30 mouse cellular contexts compared by ENCODE assay signal in the genomic region with DNA sequence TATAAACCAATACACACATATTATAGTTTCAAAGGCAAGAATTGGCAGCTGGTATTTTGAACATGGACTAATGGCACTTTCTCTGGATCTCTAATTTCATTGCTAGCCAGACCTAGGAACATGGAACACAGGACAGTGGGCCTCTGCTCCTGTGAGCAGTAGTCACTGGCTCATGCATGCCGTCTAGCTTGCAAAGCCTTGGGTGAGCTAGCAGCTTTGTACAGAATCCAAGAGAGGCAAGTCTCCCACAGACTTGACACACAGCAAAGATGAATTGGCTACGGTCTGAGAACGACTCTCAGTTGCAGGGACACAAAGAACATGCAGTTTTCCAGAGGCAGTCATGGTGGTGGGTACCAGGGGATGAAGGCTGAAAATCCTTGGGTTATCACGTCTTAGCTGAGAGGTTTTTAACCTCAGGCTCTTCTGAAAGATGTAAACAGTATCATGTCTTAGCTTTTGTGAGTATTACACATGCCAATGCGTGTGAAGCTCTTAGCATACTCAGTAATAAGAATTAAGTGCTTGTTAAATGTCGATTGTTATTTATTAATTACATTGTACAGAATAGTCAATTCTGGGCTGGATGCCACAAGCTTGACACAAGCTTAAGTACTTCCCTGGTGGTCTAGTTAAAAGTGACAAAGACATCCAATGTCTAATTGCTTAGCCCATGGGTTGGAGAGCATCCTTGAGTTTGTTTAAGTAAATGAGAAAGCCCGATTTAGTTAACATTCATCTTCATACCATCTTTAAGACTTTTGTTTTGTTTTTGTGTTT.
DNase-seq lines count a peak whose midpoint lies in the region; ATAC-seq and TF ChIP-seq lines count a peak whose summit lies in the region.
"Had no signal": no experiment of that assay in that cellular context is flagged by ENCODE, and none has a peak within 500 bp of the region (broad histone marks: within the 10 kb centered on the region; RNA-seq: fewer than 3 reads in every experiment).

No protein-coding gene starts in this region.

- peak; percentile 30 for DNase-seq in heart, adult 11 months
- no peak for DNase-seq in heart, postnatal 4 days
- peak; percentile 29 for DNase-seq in lung, embryonic 14.5 days
- no peak for DNase-seq in lung, adult 18-20 months
- peak; percentile 7 for DNase-seq in skeletal muscle tissue, adult 2 months (ENCODE audit: low read depth, low spot score)
- DNase-seq: adrenal gland, adult 2 months; cerebellum, adult 11-12 months; cerebellum, adult 9-11 months; embryo, embryonic 11 days; gastrocnemius, postnatal 14 days; kidney, adult 8-10 months; kidney, postnatal 4 days; layer of hippocampus, adult 9-11 months; liver, embryonic 13.5 days; right cerebral cortex, postnatal 25 days; spleen, adult 18-20 months; thymus, postnatal 14 days had no signal

- no peaks in the 10 kb centered on the region for H3K4me1 ChIP-seq in forebrain, embryonic 13.5 days
- H3K4me1 ChIP-seq in forebrain, embryonic 15.5 days = peaks cover 7% of the 10 kb centered on the region; the same call in 1 of the 2 replicates
- no peaks in the 10 kb centered on the region for H3K4me1 ChIP-seq in lung, embryonic 14.5 days (ENCODE audit: insufficient read depth)
- H3K4me1 ChIP-seq: embryonic facial prominence, embryonic 12.5 days; heart, embryonic 10.5 days; heart, embryonic 15.5 days; limb, embryonic 10.5 days; limb, embryonic 15.5 days; lung, embryonic 15.5 days had no signal

- no peak overlapping the region for H3K9ac ChIP-seq in forebrain, embryonic 13.5 days
- H3K9ac ChIP-seq in forebrain, embryonic 15.5 days (replicated peaks) = no peak overlapping the region
- H3K9ac ChIP-seq in lung, embryonic 14.5 days = no peak overlapping the region
- H3K9ac ChIP-seq: embryonic facial prominence, embryonic 12.5 days; heart, embryonic 15.5 days; limb, embryonic 15.5 days; liver, embryonic 13.5 days; lung, embryonic 15.5 days had no signal

- peaks cover 7% of the 10 kb centered on the region; the same call in 1 of the 2 replicates for H3K36me3 ChIP-seq in forebrain, embryonic 13.5 days (ENCODE audit: poor library complexity, severe bottlenecking)
- no peaks in the 10 kb centered on the region for H3K36me3 ChIP-seq in forebrain, embryonic 15.5 days
- H3K36me3 ChIP-seq in lung, embryonic 14.5 days (ENCODE audit: insufficient read depth) = peaks cover 49% of the 10 kb centered on the region

- H3K27me3 ChIP-seq in forebrain, embryonic 13.5 days = no peaks in the 10 kb centered on the region
- no peaks in the 10 kb centered on the region for H3K27me3 ChIP-seq in forebrain, embryonic 15.5 days
- no peaks in the 10 kb centered on the region for H3K27me3 ChIP-seq in lung, embryonic 14.5 days (ENCODE audit: insufficient read depth, low read length)
- H3K27me3 ChIP-seq: CH12.LX; embryonic facial prominence, embryonic 12.5 days; heart, embryonic 15.5 days; limb, embryonic 15.5 days; liver, embryonic 13.5 days; lung, embryonic 15.5 days had no signal

- no peaks in the 10 kb centered on the region for H3K9me3 ChIP-seq in forebrain, embryonic 13.5 days (replicated peaks)
- no peaks in the 10 kb centered on the region for H3K9me3 ChIP-seq in forebrain, embryonic 15.5 days
- H3K9me3 ChIP-seq in lung, embryonic 14.5 days (ENCODE audit: low read depth, low read length) = no peaks in the 10 kb centered on the region
- H3K9me3 ChIP-seq: embryonic facial prominence, embryonic 12.5 days; heart, embryonic 10.5 days; heart, embryonic 15.5 days; limb, embryonic 10.5 days; limb, embryonic 15.5 days; liver, embryonic 13.5 days; lung, embryonic 15.5 days had no signal

- ATAC-seq in forebrain, embryonic 13.5 days = peak; percentile 43; the same call in 1 of the 2 replicates
- no peak for ATAC-seq in forebrain, embryonic 15.5 days (replicated peaks)
- ATAC-seq in lung, embryonic 14.5 days (ENCODE audit: insufficient read depth) = no peak
- ATAC-seq: activated CD4-positive, CD25-positive, alpha-beta regulatory T cell, adult 4 months; intestine, embryonic 16.5 days had no signal

- 49% methylated on average over 7 of the region's 7 CpGs for WGBS in forebrain, embryonic 13.5 days
- 33% methylated on average over 7 of the region's 7 CpGs for WGBS in forebrain, embryonic 15.5 days
- 60% methylated on average over 7 of the region's 7 CpGs for WGBS in lung, embryonic 14.5 days

- H3K4me2 ChIP-seq in forebrain, embryonic 13.5 days = no peak overlapping the region
- H3K4me2 ChIP-seq in forebrain, embryonic 15.5 days (replicated peaks) = no peak overlapping the region
- H3K4me2 ChIP-seq in lung, embryonic 14.5 days = no peak overlapping the region
- H3K4me2 ChIP-seq: embryonic facial prominence, embryonic 12.5 days; heart, embryonic 15.5 days; limb, embryonic 15.5 days; liver, embryonic 13.5 days; lung, embryonic 15.5 days; midbrain, embryonic 11.5 days had no signal

- no peak for TF ChIP-seq CTCF in lung, embryonic 14.5 days (IDR thresholded peaks at IDR 0.05; ENCODE audit: low read depth)

- H3K27ac ChIP-seq in forebrain, embryonic 13.5 days = no peak overlapping the region
- no peak overlapping the region for H3K27ac ChIP-seq in forebrain, embryonic 15.5 days (replicated peaks)
- H3K27ac ChIP-seq in lung, embryonic 14.5 days (ENCODE audit: low read depth) = no peak overlapping the region
- H3K27ac ChIP-seq: embryonic facial prominence, embryonic 12.5 days; heart, embryonic 10.5 days; heart, embryonic 15.5 days; kidney, postnatal 0 days; limb, embryonic 10.5 days; limb, embryonic 15.5 days; liver, embryonic 13.5 days; lung, embryonic 15.5 days had no signal

- no peak overlapping the region for H3K4me3 ChIP-seq in forebrain, embryonic 13.5 days
- no peak overlapping the region for H3K4me3 ChIP-seq in forebrain, embryonic 15.5 days
- no peak overlapping the region for H3K4me3 ChIP-seq in lung, embryonic 14.5 days (ENCODE audit: low read depth, low read length)
- H3K4me3 ChIP-seq: embryonic facial prominence, embryonic 12.5 days; heart, embryonic 10.5 days; heart, embryonic 15.5 days; limb, embryonic 10.5 days; limb, embryonic 15.5 days; liver, embryonic 13.5 days; lung, embryonic 15.5 days had no signal

Comparison
In these comparisons a context has a peak if more than half of its experiments do, and no peak if none do; other contexts are left out.
1. DNase-seq: peak in heart, adult 11 months (single experiment), lung, embryonic 14.5 days (single experiment) and skeletal muscle tissue, adult 2 months (single experiment); none in heart, postnatal 4 days (single experiment) and lung, adult 18-20 months (0 of 2).